In the genomic region with DNA sequence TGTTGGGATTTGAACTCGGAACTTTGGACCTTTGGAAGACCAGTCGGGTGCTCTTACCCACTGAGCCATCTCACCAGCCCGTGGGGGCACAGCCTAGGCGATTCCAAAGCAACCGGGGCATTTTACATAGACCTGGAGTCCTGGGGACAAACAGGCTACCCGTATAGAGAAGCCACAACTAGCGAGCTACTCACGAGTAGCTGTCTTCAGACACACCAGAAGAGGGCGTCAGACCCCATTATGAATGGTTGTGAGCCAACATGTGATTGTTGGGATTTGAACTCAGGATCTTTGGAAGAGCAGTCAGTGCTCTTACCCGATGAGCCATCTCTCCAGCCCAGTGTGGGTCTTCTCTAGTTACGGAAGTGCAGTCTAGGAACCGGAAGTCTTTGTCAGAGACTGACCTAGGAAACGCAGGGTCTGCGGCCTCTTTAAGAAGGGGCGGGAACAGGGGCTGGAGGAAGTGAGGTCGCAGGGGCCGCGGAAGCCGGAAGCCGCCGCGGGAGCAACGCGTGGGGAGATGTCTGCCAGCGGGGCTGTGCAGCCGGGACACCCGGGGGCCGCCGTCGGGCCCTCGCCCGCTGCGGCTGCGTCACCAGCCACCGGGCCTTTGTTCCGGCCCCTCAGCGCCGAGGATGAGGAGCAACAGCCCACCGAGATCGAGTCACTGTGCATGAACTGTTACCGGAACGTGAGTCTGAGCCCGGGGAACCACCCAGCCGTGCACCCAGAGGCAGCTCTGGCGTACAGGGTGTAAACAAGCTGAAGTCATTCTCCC, we compare ENCODE assay signal across 8 mouse cellular contexts. TPM values are rescaled to one million over a fixed set of nuclear protein-coding genes. Genes with fewer than 3 reads are reported as not detected.
DNase-seq lines count a peak whose midpoint lies in the region; ATAC-seq lines count a peak whose summit lies in the region.

Gene Zpr1 (plus strand): TSS at position 388 of the 778 bp plus-strand sequence.

- peak; percentile 89 for DNase-seq in Muller cell, postnatal 12 days (ENCODE audit: inconsistent ontology term)
- DNase-seq in cerebellum, adult 9-11 months: peak; percentile 90
- peak; percentile 85 to 91 for DNase-seq in frontal cortex, adult 2 months (ENCODE audit: extremely low spot score in 1 of 2, low spot score in 1 of 2)
- DNase-seq in hindbrain, embryonic 11.5 days (ENCODE audit: low spot score): peak; percentile 91
- peak; percentile 85 to 89 for DNase-seq in layer of hippocampus, postnatal 10 days (ENCODE audit: low spot score in 2 of 2)
- DNase-seq in lung, postnatal 10 days: peak; percentile 94
- peak; percentile 85 for DNase-seq in ovary, postnatal 36 days (ENCODE audit: low spot score)
- DNase-seq in thymus, postnatal 25 days: peak; percentile 89

- H3K36me3 ChIP-seq in hindbrain, embryonic 11.5 days (ENCODE audit: control insufficient read depth, insufficient read depth, low read length): 0 out of 2 replicates have a peak, but pooled peaks cover 3% of the 10 kb centered on the region

- no peak within 1 kb of the TSS for H3K27ac ChIP-seq in hindbrain, embryonic 11.5 days (ENCODE audit: low read depth, low read length)

- H3K4me1 ChIP-seq in hindbrain, embryonic 11.5 days (replicated peaks; ENCODE audit: control insufficient read depth, insufficient read depth, low read length): 0 out of 2 replicates have a peak, but pooled peaks cover 2% of the 10 kb centered on the region

- no peaks in the 10 kb centered on the region for H3K9me3 ChIP-seq in hindbrain, embryonic 11.5 days (ENCODE audit: control insufficient read depth, low read length)

- peak; percentile 94 for ATAC-seq in hindbrain, embryonic 11.5 days (ENCODE audit: low FRiP score)

- 6% methylated on average over 42 of the region's 45 CpGs for WGBS in hindbrain, embryonic 11.5 days

- peak within 1 kb of the TSS; percentile 83 for H3K4me3 ChIP-seq in hindbrain, embryonic 11.5 days (ENCODE audit: low read depth, low read length)

- H3K4me2 ChIP-seq in hindbrain, embryonic 11.5 days (replicated peaks; ENCODE audit: low read depth, low read length): peak within 1 kb of the TSS; percentile 91

- H3K27me3 ChIP-seq in hindbrain, embryonic 11.5 days (ENCODE audit: control insufficient read depth, insufficient read depth, low read length): peaks cover 10% of the 10 kb centered on the region

- H3K9ac ChIP-seq in hindbrain, embryonic 11.5 days (ENCODE audit: low read depth, low read length): peak within 1 kb of the TSS; percentile 75

RNA-seq across cellular contexts. Expression of gene Zpr1, which starts in this region (rescaled TPM):
- 38.3 and 41.7 TPM in 2 replicates for polyA plus RNA-seq in frontal cortex, adult 2 months (2012; rRNA removed)
- 65.7 and 69.6 TPM in 2 replicates for polyA plus RNA-seq in hindbrain, embryonic 11.5 days (2014; fragmentation: Nextera tagmentation; extraction: Ambion mirVana)
- total RNA-seq in layer of hippocampus, postnatal 10 days (2021): 10 to 100 TPM; 39.1 to 39.3 TPM
